Mouse (Mus musculus) neural tube, embryonic 12.5 days (tissue): ENCODE data around the gene Tmem237. TPM values are rescaled to one million over a fixed set of nuclear protein-coding genes. Genes with fewer than 3 reads are reported as not detected.

Experiments used
- ATAC-seq: fragments of 200-750 bp; cut with Nextera tagmentation; 2 replicates; pipeline ENCODE4 v1.8.0; 2017; ENCODE audit warnings: low read depth, mild to moderate bottlenecking, moderate TSS enrichment, moderate library complexity; ENCODE audit not compliant: low FRiP score
- H3K27ac ChIP-seq: fragments of 300-500 bp; sonication (generic); 2 replicates; pipeline ENCODE4 v1.5.1; 2016
- H3K27me3 ChIP-seq: fragments of 300-500 bp; sonication (generic); replicated peaks from 2 replicates; pipeline ENCODE4 v1.6.1; 2016; ENCODE audit warnings: mild to moderate bottlenecking
- H3K36me3 ChIP-seq: fragments of 300-500 bp; sonication (generic); 2 replicates; pipeline ENCODE4 v1.6.1; 2016; ENCODE audit warnings: mild to moderate bottlenecking
- H3K4me1 ChIP-seq: fragments of 300-500 bp; sonication (generic); 2 replicates; pipeline ENCODE4 v1.6.1; 2016
- H3K4me2 ChIP-seq: fragments of 300-500 bp; sonication (generic); replicated peaks from 2 replicates; pipeline ENCODE4 v1.6.1; 2016; ENCODE audit warnings: mild to moderate bottlenecking
- H3K4me3 ChIP-seq: fragments of 300-500 bp; sonication (generic); 2 replicates; pipeline ENCODE4 v1.5.1; 2016
- H3K9ac ChIP-seq: fragments of 300-500 bp; sonication (generic); 2 replicates; pipeline ENCODE4 v1.6.1; 2016; ENCODE audit warnings: mild to moderate bottlenecking
- H3K9me3 ChIP-seq: fragments of 300-500 bp; sonication (generic); 2 replicates; pipeline ENCODE4 v1.6.1; 2016; ENCODE audit warnings: mild to moderate bottlenecking
- WGBS: fragments of 180-500 bp; shearing (Covaris S2); methylation state at CpG from one replicate; pipeline ENCODE4 v1.1.7; 2016; 5-methylcytosine and 5-hydroxymethylcytosine counted together
- polyA plus RNA-seq: library from polyadenylated mRNA; unstranded; fragments of >200 nt; fragmentation: Nextera tagmentation; extraction: Ambion mirVana; gene quantifications from 2 replicates; pipeline ENCODE4 v1.2.1, GENCODE M21; 2016

Gene Tmem237
- polyA plus RNA-seq, 1 experiment from 2014 or later = 45.1 TPM

DNA sequence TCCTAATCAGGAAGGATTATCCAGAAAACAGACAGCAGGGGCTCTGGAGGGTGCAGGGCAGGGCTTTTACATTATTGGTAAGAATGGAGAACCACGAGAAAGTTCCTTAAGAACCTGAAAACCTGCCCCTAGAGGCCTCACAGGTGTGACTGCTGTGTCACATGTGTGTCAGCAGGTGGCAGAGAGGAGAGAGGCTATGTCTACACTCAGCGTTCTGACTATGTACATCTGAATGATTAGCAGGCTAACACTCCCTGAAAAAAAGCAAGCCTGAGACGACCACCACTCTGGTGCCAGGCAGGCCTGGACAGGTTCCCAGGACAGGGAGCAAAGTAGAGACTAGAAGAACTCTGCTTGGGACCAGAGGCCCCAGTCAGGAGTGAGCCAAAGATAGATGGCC lies 49.3 kb downstream of the Tmem237 start:
- no peak overlapping the region for H3K4me3 ChIP-seq
- ATAC-seq = no peak
- no peaks in the 10 kb centered on the region for H3K27me3 ChIP-seq
- no peak overlapping the region for H3K27ac ChIP-seq
- H3K9ac ChIP-seq = no peak overlapping the region
- WGBS = 45% methylated on average over 3 of the region's 3 CpGs
- H3K36me3 ChIP-seq = no peaks in the 10 kb centered on the region
- H3K9me3 ChIP-seq = no peaks in the 10 kb centered on the region
- no peak overlapping the region for H3K4me2 ChIP-seq
- H3K4me1 ChIP-seq = no peaks in the 10 kb centered on the region

DNA sequence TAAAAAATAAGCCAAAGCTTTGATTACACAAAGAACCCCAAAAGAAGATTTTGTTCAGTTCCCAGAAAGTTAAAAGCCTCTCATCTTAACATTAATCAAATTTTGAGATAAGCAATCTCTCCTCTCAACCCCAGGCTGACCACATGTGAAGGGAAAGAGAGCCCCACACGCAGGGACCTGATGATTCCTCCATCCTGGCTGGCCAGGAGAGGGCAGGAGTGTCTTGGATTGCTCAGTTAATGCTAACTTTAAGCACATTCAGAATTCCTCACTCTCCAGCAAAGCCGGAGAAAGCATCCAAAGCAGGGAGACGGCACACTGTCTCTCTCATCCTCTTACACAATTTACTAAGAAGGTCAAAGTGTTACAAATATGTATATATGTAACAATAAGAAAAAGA lies 52.2 kb downstream of the Tmem237 start:
- no peaks in the 10 kb centered on the region for H3K27me3 ChIP-seq
- no peak for ATAC-seq
- WGBS = 17% methylated on average over 3 of the region's 3 CpGs

GRCm38 (mm10) chr1:59063697-59064096 lies 56.5 kb downstream of the Tmem237 start:
- H3K9me3 ChIP-seq = no peaks in the 10 kb centered on the region
- 55% methylated on average over 3 of the region's 3 CpGs for WGBS
- no peak for ATAC-seq

More for the DNA sequence above, 52.2 kb downstream of the Tmem237 start:
- Histone ChIP-seq H3K9me3 (no peaks in the 10 kb centered on the region), H3K4me3 (no peak overlapping the region), H3K36me3 (no peaks in the 10 kb centered on the region), H3K4me1 (no peaks in the 10 kb centered on the region), H3K4me2 (no peak overlapping the region), H3K9ac (no peak overlapping the region), H3K27ac (no peak overlapping the region)

DNA sequence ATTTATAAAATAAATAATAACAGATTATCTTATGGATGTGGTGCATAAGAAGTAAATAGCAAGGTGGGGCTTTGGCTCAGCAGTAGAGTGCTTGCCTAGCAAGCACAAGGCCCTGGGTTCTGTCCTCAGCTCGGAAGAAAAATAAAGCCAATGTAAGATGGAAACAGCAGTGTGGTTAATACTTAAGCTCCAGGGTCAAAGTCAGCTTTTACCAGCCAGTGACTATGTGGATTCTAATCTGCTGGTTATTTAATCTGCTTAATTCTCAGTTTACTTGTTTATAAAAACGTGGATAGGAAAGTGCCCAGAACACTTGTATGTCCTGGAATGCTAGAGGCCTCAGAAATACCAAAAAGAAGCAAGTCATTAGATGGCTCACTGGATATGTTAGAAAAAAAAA lies 63.3 kb downstream of the Tmem237 start:
- H3K27ac ChIP-seq = no peak overlapping the region
- ATAC-seq = no peak
- no peak overlapping the region for H3K4me2 ChIP-seq
- H3K4me1 ChIP-seq = no peaks in the 10 kb centered on the region
- WGBS = 72% methylated on average over 2 of the region's 2 CpGs
- no peaks in the 10 kb centered on the region for H3K36me3 ChIP-seq
- no peak overlapping the region for H3K9ac ChIP-seq
- no peak overlapping the region for H3K4me3 ChIP-seq
- no peaks in the 10 kb centered on the region for H3K9me3 ChIP-seq
- no peaks in the 10 kb centered on the region for H3K27me3 ChIP-seq

More at GRCm38 (mm10) chr1:59063697-59064096, 56.5 kb downstream of the Tmem237 start:
- no peaks in the 10 kb centered on the region for H3K4me1 ChIP-seq
- H3K4me2 ChIP-seq = no peak overlapping the region
- no peaks in the 10 kb centered on the region for H3K36me3 ChIP-seq
- H3K9ac ChIP-seq = no peak overlapping the region
- H3K27ac ChIP-seq = no peak overlapping the region
- H3K4me3 ChIP-seq = no peak overlapping the region
- H3K27me3 ChIP-seq = no peaks in the 10 kb centered on the region

GRCm38 (mm10) chr1:59051306-59051705 lies 68.9 kb downstream of the Tmem237 start:
- Histone ChIP-seq H3K9ac (no peak overlapping the region), H3K4me3 (no peak overlapping the region), H3K27ac (no peak overlapping the region), H3K4me2 (no peak overlapping the region), H3K9me3 (no peaks in the 10 kb centered on the region), H3K4me1 (no peaks in the 10 kb centered on the region), H3K36me3 (no peaks in the 10 kb centered on the region), H3K27me3 (no peaks in the 10 kb centered on the region)
- 79% methylated on average over 2 of the region's 2 CpGs for WGBS
- ATAC-seq = no peak

Other genes starting within 250 kb of the Tmem237 start
- gene Trak2, start 147.0 kb downstream of the Tmem237 start, polyA plus RNA-seq = 18.5 and 18.9 TPM in 2 replicates
- 45.2 and 46.3 TPM in 2 replicates for gene Stradb, start 146.9 kb downstream of the Tmem237 start, polyA plus RNA-seq
- gene C2cd6, start 25.5 kb downstream of the Tmem237 start, polyA plus RNA-seq = 0.19 TPM in 1 of 2 replicates, not detected in the other
- 0.42 and 0.46 TPM in 2 replicates for gene Mpp4, start 43.0 kb upstream of the Tmem237 start, polyA plus RNA-seq
- 18.4 and 18.5 TPM in 2 replicates for gene Als2, start 116.8 kb upstream of the Tmem237 start, polyA plus RNA-seq
- 0.42 and 0.63 TPM in 2 replicates for gene Cdk15, start 136.5 kb upstream of the Tmem237 start, polyA plus RNA-seq